Mouse (Mus musculus): ENCODE results near the gene St3gal2.

GRCm38 (mm10) chr8:110888441-110888840 lies 31.3 kb upstream of the St3gal2 start:
- no peak for TF ChIP-seq EP300 (optimal IDR thresholded peaks at IDR 0.05)
- no peak for TF ChIP-seq CTCF (IDR thresholded peaks at IDR 0.05; ENCODE audit: low read depth)

All from stomach, postnatal 0 days (tissue).